Mouse (Mus musculus): ENCODE results near the gene Cpt1a.

DNA sequence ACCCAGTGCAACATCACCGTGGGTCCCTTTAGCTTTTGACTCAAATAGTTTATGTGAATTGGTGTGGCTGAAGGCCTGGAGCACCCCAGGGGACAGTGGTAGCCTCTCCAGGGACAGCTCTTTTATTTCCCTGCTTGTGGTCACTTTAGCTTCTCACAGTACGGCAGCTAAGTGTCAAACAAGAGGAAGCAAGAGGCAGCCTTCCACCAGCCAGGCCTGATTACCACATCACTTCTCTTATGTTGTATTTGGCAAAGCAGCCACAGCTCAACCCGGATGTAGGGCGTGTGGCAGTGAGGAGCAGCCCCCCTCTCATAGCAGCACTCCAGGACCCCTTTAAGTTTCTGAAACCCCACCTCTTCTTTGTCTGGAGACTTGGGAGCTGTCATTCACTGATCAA, 100.8 kb downstream of the Cpt1a start:
- no peak for TF ChIP-seq POLR2A (IDR thresholded peaks at IDR 0.05; ENCODE audit: low read depth, low read length)
- TF ChIP-seq CTCF (IDR thresholded peaks at IDR 0.05; ENCODE audit: extremely low read depth, insufficient read depth, insufficient read length, insufficient replicate concordance) = no peak

All from spleen, adult 2 months (tissue).